Mouse (Mus musculus) T-helper 17 cell (primary cell): Measurements from ENCODE around the gene Ldah.

Source experiments
- in situ Hi-C, 2 experiments: fragments of 300-600 bp; cut with MboI, MseI; formaldehyde crosslinking; loops; 1 replicate in 1 of 2; 2 replicates in 1 of 2; pipeline ENCODE4 v1.15.1; 2025; ENCODE audit warnings: high pct_unique_total_duplicates in 2 of 2

Ldah gene

GRCm38 (mm10) chr12:8275424-8275823, 67.5 kb downstream of the Ldah start:
- in situ Hi-C loops: no loop called here

GRCm38 (mm10) chr12:8281225-8282017, 73.5 kb downstream of the Ldah start:
- in situ Hi-C loops: loop anchor here (10.0 kb wide), 2 partner anchors 217 to 1657 kb away; no protein-coding TSS in a partner anchor

- in situ Hi-C loops: loop anchor here (10.0 kb wide), 2 partner anchors 223 to 1663 kb away; no protein-coding TSS in a partner anchor
Observed at GRCm38 (mm10) chr12:8287970-8288369, 80.1 kb downstream of the Ldah start.

- in situ Hi-C loops: loop anchor here (10.0 kb wide), 2 partner anchors 224 to 1664 kb away; no protein-coding TSS in a partner anchor
Observed at GRCm38 (mm10) chr12:8289099-8289498, 81.2 kb downstream of the Ldah start.

- in situ Hi-C loops: loop anchor here (10.0 kb wide), 2 partner anchors 225 to 1665 kb away; no protein-coding TSS in a partner anchor
Observed at GRCm38 (mm10) chr12:8289499-8289898, 81.6 kb downstream of the Ldah start.

GRCm38 (mm10) chr12:8291157-8291853, 83.4 kb downstream of the Ldah start:
- in situ Hi-C loops: no loop called here

- in situ Hi-C loops: no loop called here
Observed at GRCm38 (mm10) chr12:8295307-8295913, 87.5 kb downstream of the Ldah start.

GRCm38 (mm10) chr12:8296154-8296553, 88.2 kb downstream of the Ldah start:
- in situ Hi-C loops: no loop called here

- in situ Hi-C loops: no loop called here
Observed at GRCm38 (mm10) chr12:8297586-8298214, 89.8 kb downstream of the Ldah start.

GRCm38 (mm10) chr12:8298361-8299142, 90.6 kb downstream of the Ldah start:
- in situ Hi-C loops: no loop called here

GRCm38 (mm10) chr12:8299143-8300110, 91.5 kb downstream of the Ldah start:
- in situ Hi-C loops: loop anchor here (5.0 to 10.0 kb wide), 4 partner anchors 85 to 312 kb away; no protein-coding TSS in a partner anchor

- in situ Hi-C loops: loop anchor here (5.0 to 10.0 kb wide), 4 partner anchors 85 to 313 kb away; no protein-coding TSS in a partner anchor
Observed at GRCm38 (mm10) chr12:8300111-8300480, 92.2 kb downstream of the Ldah start.

- in situ Hi-C loops: loop anchor here (5.0 to 10.0 kb wide), 4 partner anchors 86 to 313 kb away; no protein-coding TSS in a partner anchor
Observed at GRCm38 (mm10) chr12:8300521-8300920, 92.6 kb downstream of the Ldah start.

GRCm38 (mm10) chr12:8301011-8301814, 93.3 kb downstream of the Ldah start:
- in situ Hi-C loops: loop anchor here (5.0 to 10.0 kb wide), 4 partner anchors 86 to 314 kb away; no protein-coding TSS in a partner anchor

- in situ Hi-C loops: loop anchor here (5.0 to 10.0 kb wide), 4 partner anchors 87 to 315 kb away; no protein-coding TSS in a partner anchor
Observed at GRCm38 (mm10) chr12:8301841-8302431, 94.0 kb downstream of the Ldah start, which contains the start of gene Gdf7. TSS of gene Gdf7 (minus strand) at chr12:8301954.

- in situ Hi-C loops: loop anchor here (5.0 to 10.0 kb wide), 2 partner anchors 83 to 90 kb away; no protein-coding TSS in a partner anchor
Observed at GRCm38 (mm10) chr12:8305258-8305657, 97.4 kb downstream of the Ldah start.

GRCm38 (mm10) chr12:8306432-8306831, 98.5 kb downstream of the Ldah start:
- in situ Hi-C loops: loop anchor here (5.0 to 10.0 kb wide), 2 partner anchors 84 to 92 kb away; no protein-coding TSS in a partner anchor

GRCm38 (mm10) chr12:8306910-8307309, 99.0 kb downstream of the Ldah start:
- in situ Hi-C loops: loop anchor here (5.0 to 10.0 kb wide), 2 partner anchors 85 to 92 kb away; no protein-coding TSS in a partner anchor
